Mouse (Mus musculus): ENCODE results near the gene Afap1.

GRCm38 (mm10) chr5:35901226-35901809 lies 8.2 kb downstream of the Afap1 start:
- TF ChIP-seq CTCF (IDR thresholded peaks at IDR 0.05; ENCODE audit: insufficient read depth, low read depth, low read length) (no peak), POLR2A (IDR thresholded peaks at IDR 0.05; ENCODE audit: insufficient read depth, low read depth, low read length) (no peak)

Measured in olfactory bulb, adult 2 months (tissue).